Mouse (Mus musculus) mouse trophoblast stem cell (cell line): ENCODE measurements around the gene Lif.

ENCODE experiments used
- in situ Hi-C, 2 experiments: fragments of 300-500 bp; cut with MseI, MboI; formaldehyde crosslinking; loops; 2 replicates in 1 of 2; 3 replicates in 1 of 2; pipeline ENCODE4 v1.15.1; 2025

Lif gene

GRCm38 (mm10) chr11:4294495-4295351 is 37.4 kb downstream of the Lif start:
- in situ Hi-C loops, result no loop called here

- in situ Hi-C loops, result no loop called here
Measured at GRCm38 (mm10) chr11:4296610-4297275, 39.4 kb downstream of the Lif start.

- in situ Hi-C loops, result no loop called here
Measured at GRCm38 (mm10) chr11:4297753-4298152, 40.4 kb downstream of the Lif start.

GRCm38 (mm10) chr11:4298615-4299014 is 41.3 kb downstream of the Lif start:
- in situ Hi-C loops, result no loop called here

GRCm38 (mm10) chr11:4299191-4299590 is 41.8 kb downstream of the Lif start:
- in situ Hi-C loops, result no loop called here

GRCm38 (mm10) chr11:4299735-4300474 is 42.5 kb downstream of the Lif start:
- in situ Hi-C loops, result no loop called here

GRCm38 (mm10) chr11:4300683-4301082 is 43.3 kb downstream of the Lif start:
- in situ Hi-C loops, result no loop called here

- in situ Hi-C loops, result no loop called here
Measured at GRCm38 (mm10) chr11:4302363-4302913, 45.1 kb downstream of the Lif start.

- in situ Hi-C loops, result no loop called here
Measured at GRCm38 (mm10) chr11:4303033-4303432, 45.7 kb downstream of the Lif start.

- in situ Hi-C loops, result no loop called here
Measured at GRCm38 (mm10) chr11:4304203-4304602, 46.8 kb downstream of the Lif start.

- in situ Hi-C loops, result no loop called here
Measured at GRCm38 (mm10) chr11:4305090-4305489, 47.7 kb downstream of the Lif start.

- in situ Hi-C loops, result no loop called here
Measured at GRCm38 (mm10) chr11:4306086-4306485, 48.7 kb downstream of the Lif start.

- in situ Hi-C loops, result no loop called here
Measured at GRCm38 (mm10) chr11:4308060-4308513, 50.7 kb downstream of the Lif start.

GRCm38 (mm10) chr11:4308514-4309450 is 51.4 kb downstream of the Lif start:
- in situ Hi-C loops, result no loop called here

GRCm38 (mm10) chr11:4309613-4310012 is 52.3 kb downstream of the Lif start:
- in situ Hi-C loops, result no loop called here

- in situ Hi-C loops, result no loop called here
Measured at GRCm38 (mm10) chr11:4310324-4310723, 53.0 kb downstream of the Lif start.

- in situ Hi-C loops, result no loop called here
Measured at GRCm38 (mm10) chr11:4312180-4312579, 54.8 kb downstream of the Lif start.

GRCm38 (mm10) chr11:4317287-4317686 is 59.9 kb downstream of the Lif start:
- in situ Hi-C loops, result no loop called here

GRCm38 (mm10) chr11:4318011-4318410 is 60.7 kb downstream of the Lif start:
- in situ Hi-C loops, result no loop called here

GRCm38 (mm10) chr11:4319212-4319955 is 62.0 kb downstream of the Lif start:
- in situ Hi-C loops, result no loop called here
